Mouse (Mus musculus) layer of hippocampus, postnatal 25 days (tissue): Measurements from ENCODE around the gene Pakap. TPM values are rescaled to one million over a fixed set of nuclear protein-coding genes. Genes with fewer than 3 reads are reported as not detected.
A peak's percentile ranks its signal among the peaks of the same experiment; 100 is the strongest.

Source experiments
- DNase-seq, 2 experiments: peaks; one replicate each; pipeline ENCODE4 v3.0.0; 2022; ENCODE audit warnings: mixed read lengths in 2 of 2, low spot score in 1 of 2; ENCODE audit errors: extremely low spot score in 1 of 2
- total RNA-seq, 2 experiments: library from RNA; stranded (reverse); gene quantifications; 2 replicates each; pipeline ENCODE4 v1.2.3; 2021

Gene Pakap
- total RNA-seq, 2 experiments from 2014 or later = 23.4 to 28.3 TPM

- DNase-seq = no peak
Observed at GRCm38 (mm10) chr4:57570229-57570628, 2.2 kb downstream of the Pakap start.

GRCm38 (mm10) chr4:57574181-57574580 is 6.2 kb downstream of the Pakap start:
- no peak for DNase-seq

- no peak for DNase-seq
Observed at GRCm38 (mm10) chr4:57574646-57575045, 6.7 kb downstream of the Pakap start.

GRCm38 (mm10) chr4:57575686-57576085 is 7.7 kb downstream of the Pakap start:
- no peak for DNase-seq

- no peak for DNase-seq
Observed at GRCm38 (mm10) chr4:57576095-57576494, 8.1 kb downstream of the Pakap start.

GRCm38 (mm10) chr4:57579683-57580082 is 11.7 kb downstream of the Pakap start:
- DNase-seq = no peak

- DNase-seq = no peak
Observed at GRCm38 (mm10) chr4:57585281-57585800, 17.4 kb downstream of the Pakap start.

- DNase-seq = no peak
Observed at GRCm38 (mm10) chr4:57586933-57587658, 19.1 kb downstream of the Pakap start.

- no peak for DNase-seq
Observed at GRCm38 (mm10) chr4:57588356-57588755, 20.4 kb downstream of the Pakap start.

- DNase-seq = no peak
Observed at GRCm38 (mm10) chr4:57592751-57593150, 24.8 kb downstream of the Pakap start.

GRCm38 (mm10) chr4:57599946-57600345 is 32.0 kb downstream of the Pakap start:
- no peak for DNase-seq

GRCm38 (mm10) chr4:57600685-57601457 is 32.9 kb downstream of the Pakap start:
- no peak for DNase-seq

- DNase-seq = no peak
Observed at GRCm38 (mm10) chr4:57601458-57601835, 33.5 kb downstream of the Pakap start.

GRCm38 (mm10) chr4:57601903-57602617 is 34.1 kb downstream of the Pakap start:
- DNase-seq = no peak

- no peak for DNase-seq
Observed at GRCm38 (mm10) chr4:57606258-57606657, 38.3 kb downstream of the Pakap start.

- DNase-seq = peak; percentile 88 to 99
Observed at GRCm38 (mm10) chr4:57607247-57607942, 39.4 kb downstream of the Pakap start.

- DNase-seq = no peak
Observed at GRCm38 (mm10) chr4:57611303-57612077, 43.5 kb downstream of the Pakap start.

- no peak for DNase-seq
Observed at GRCm38 (mm10) chr4:57612716-57613115, 44.7 kb downstream of the Pakap start.

- no peak for DNase-seq
Observed at GRCm38 (mm10) chr4:57614686-57615085, 46.7 kb downstream of the Pakap start.

- no peak for DNase-seq
Observed at GRCm38 (mm10) chr4:57618743-57619142, 50.8 kb downstream of the Pakap start.
